Mouse (Mus musculus) hindbrain, postnatal 0 days (tissue): ENCODE results near the gene Ctcfl. TPM values are rescaled to one million over a fixed set of nuclear protein-coding genes. Genes with fewer than 3 reads are reported as not detected.

Experiments
- ATAC-seq: fragments of 200-750 bp; cut with Nextera tagmentation; 2 replicates; pipeline ENCODE4 v1.8.0; 2017; ENCODE audit warnings: mild to moderate bottlenecking, moderate TSS enrichment, moderate library complexity
- DNase-seq: peaks from one replicate; pipeline ENCODE4 v3.0.0-alpha.2; 2015; ENCODE audit warnings: low spot score
- H3K27ac ChIP-seq: fragments of 300-500 bp; sonication (generic); 2 replicates; pipeline ENCODE4 v1.5.1; 2014; ENCODE audit warnings: mild to moderate bottlenecking
- H3K27me3 ChIP-seq: fragments of 300-500 bp; sonication (generic); 2 replicates; pipeline ENCODE4 v1.6.1; 2014; ENCODE audit warnings: low read length, mixed read lengths; ENCODE audit not compliant: insufficient read depth
- H3K36me3 ChIP-seq: fragments of 300-500 bp; sonication (generic); 2 replicates; pipeline ENCODE4 v1.6.1; 2014; ENCODE audit warnings: low read length, mixed read lengths; ENCODE audit not compliant: insufficient read depth
- H3K4me1 ChIP-seq: fragments of 300-500 bp; sonication (generic); 2 replicates; pipeline ENCODE4 v1.6.1; 2014; ENCODE audit warnings: antibody characterized with exemption, low read length, mixed read lengths; ENCODE audit not compliant: insufficient read depth
- H3K4me2 ChIP-seq: fragments of 300-500 bp; sonication (generic); 2 replicates; pipeline ENCODE4 v1.6.1; 2014; ENCODE audit warnings: low read depth, mild to moderate bottlenecking, low read length, moderate library complexity, mixed read lengths
- H3K4me3 ChIP-seq: fragments of 300-500 bp; sonication (generic); 2 replicates; pipeline ENCODE4 v1.5.1; 2014; ENCODE audit warnings: low read length
- H3K9ac ChIP-seq: fragments of 300-500 bp; sonication (generic); replicated peaks from 2 replicates; pipeline ENCODE4 v1.6.1; 2014; ENCODE audit warnings: mild to moderate bottlenecking, low read length, moderate library complexity, mixed read lengths
- H3K9me3 ChIP-seq: fragments of 300-500 bp; sonication (generic); 2 replicates; pipeline ENCODE4 v1.6.1; 2016; ENCODE audit warnings: low read length, mixed read lengths
- CTCF ChIP-seq: IDR thresholded peaks from 2 replicates; pipeline ENCODE4 v1.5.1; 2016; ENCODE audit warnings: antibody characterized with exemption, control low read depth, low read depth
- WGBS: fragments of 180-500 bp; shearing (Covaris S2); extraction: QIAGEN DNeasy Blood & Tissue Kit; methylation state at CpG from one replicate; pipeline ENCODE4 v1.1.7; 2014; 5-methylcytosine and 5-hydroxymethylcytosine counted together
- polyA plus RNA-seq: library from polyadenylated mRNA; unstranded; fragments of >200 nt; fragmentation: Nextera tagmentation; extraction: Ambion mirVana; gene quantifications from 2 replicates; pipeline ENCODE4 v1.2.1, GENCODE M21; 2015
- total RNA-seq: library from RNA; depleted of rRNA; stranded (reverse); fragments of >200 nt; gene quantifications from 2 replicates; pipeline ENCODE4 v1.2.3, GENCODE M21; 2014

Ctcfl gene
- total and polyA plus RNA-seq, 2 experiments from 2014 or later: not detected

- Histone ChIP-seq H3K9ac (no peak overlapping the region), H3K27ac (no peak overlapping the region), H3K4me1 (no peaks in the 10 kb centered on the region), H3K4me3 (no peak overlapping the region), H3K36me3 (no peaks in the 10 kb centered on the region), H3K27me3 (no peaks in the 10 kb centered on the region), H3K9me3 (no peaks in the 10 kb centered on the region), H3K4me2 (no peak overlapping the region)
- no peak for DNase-seq
- TF ChIP-seq CTCF: no peak
- WGBS: 92% methylated on average over 14 of the region's 14 CpGs
- no peak for ATAC-seq
Observed at GRCm38 (mm10) chr2:173154962-173155361, 35.6 kb upstream of the Ctcfl start.

- no peak overlapping the region for H3K9ac ChIP-seq
- ATAC-seq (no peak), DNase-seq (no peak)
- H3K27me3 ChIP-seq: no peaks in the 10 kb centered on the region
- no peak for TF ChIP-seq CTCF
- H3K27ac ChIP-seq: no peak overlapping the region
- H3K4me2 ChIP-seq: no peak overlapping the region
- H3K9me3 ChIP-seq: no peaks in the 10 kb centered on the region
- H3K4me1 ChIP-seq: no peaks in the 10 kb centered on the region
- H3K36me3 ChIP-seq: no peaks in the 10 kb centered on the region
- H3K4me3 ChIP-seq: no peak overlapping the region
- WGBS: 93% methylated on average over 13 of the region's 13 CpGs
Observed at GRCm38 (mm10) chr2:173154513-173154912, 35.2 kb upstream of the Ctcfl start.

GRCm38 (mm10) chr2:173153266-173153665 lies 33.9 kb upstream of the Ctcfl start:
- DNase-seq: no peak
- ATAC-seq: no peak
- TF ChIP-seq CTCF: no peak
- Histone ChIP-seq H3K4me2 (no peak overlapping the region), H3K9ac (no peak overlapping the region), H3K27me3 (no peaks in the 10 kb centered on the region), H3K36me3 (no peaks in the 10 kb centered on the region), H3K4me1 (no peaks in the 10 kb centered on the region), H3K9me3 (no peaks in the 10 kb centered on the region), H3K4me3 (no peak overlapping the region), H3K27ac (no peak overlapping the region)
- WGBS: 89% methylated on average over 10 of the region's 10 CpGs

- 76% methylated on average over 13 of the region's 13 CpGs for whole genome bisulfite sequencing
- Histone ChIP-seq H3K27ac (no peak within 1 kb of the TSS), H3K9ac (no peak within 1 kb of the TSS), H3K36me3 (no peaks in the 10 kb centered on the region), H3K27me3 (no peaks in the 10 kb centered on the region), H3K4me2 (no peak within 1 kb of the TSS), H3K4me3 (no peak within 1 kb of the TSS), H3K9me3 (no peaks in the 10 kb centered on the region), H3K4me1 (no peaks in the 10 kb centered on the region)
- DNase-seq (no peak), ATAC-seq (no peak)
- no peak for TF ChIP-seq CTCF
Observed at GRCm38 (mm10) chr2:173152436-173153151, 33.3 kb upstream of the Ctcfl start, which contains the start of gene Pck1. TSS of gene Pck1 (plus strand) at chr2:173153048.

GRCm38 (mm10) chr2:173151784-173152284 lies 32.5 kb upstream of the Ctcfl start:
- Histone ChIP-seq H3K4me1 (no peaks in the 10 kb centered on the region), H3K27ac (no peak overlapping the region), H3K4me3 (no peak overlapping the region), H3K4me2 (no peak overlapping the region), H3K9me3 (no peaks in the 10 kb centered on the region), H3K36me3 (no peaks in the 10 kb centered on the region), H3K27me3 (no peaks in the 10 kb centered on the region), H3K9ac (no peak overlapping the region)
- TF ChIP-seq CTCF: no peak
- no peak for ATAC-seq
- 90% methylated on average over 7 of the region's 7 CpGs for WGBS
- no peak for DNase-seq

GRCm38 (mm10) chr2:173151352-173151751 lies 32.0 kb upstream of the Ctcfl start:
- H3K9me3 ChIP-seq: no peaks in the 10 kb centered on the region
- ATAC-seq (no peak), DNase-seq (no peak)
- no peak overlapping the region for H3K9ac ChIP-seq
- no peaks in the 10 kb centered on the region for H3K27me3 ChIP-seq
- no peaks in the 10 kb centered on the region for H3K4me1 ChIP-seq
- H3K27ac ChIP-seq: no peak overlapping the region
- WGBS: 85% methylated on average over 5 of the region's 5 CpGs
- H3K36me3 ChIP-seq: no peaks in the 10 kb centered on the region
- H3K4me3 ChIP-seq: no peak overlapping the region
- no peak for TF ChIP-seq CTCF
- no peak overlapping the region for H3K4me2 ChIP-seq

GRCm38 (mm10) chr2:173148001-173148400 lies 28.7 kb upstream of the Ctcfl start:
- DNase-seq (no peak), ATAC-seq (no peak)
- H3K4me1 ChIP-seq: no peaks in the 10 kb centered on the region
- 88% methylated on average over 5 of the region's 5 CpGs for WGBS
- H3K27ac ChIP-seq: no peak overlapping the region
- no peaks in the 10 kb centered on the region for H3K9me3 ChIP-seq
- no peaks in the 10 kb centered on the region for H3K36me3 ChIP-seq
- no peak overlapping the region for H3K4me3 ChIP-seq
- no peak overlapping the region for H3K9ac ChIP-seq
- no peaks in the 10 kb centered on the region for H3K27me3 ChIP-seq
- no peak overlapping the region for H3K4me2 ChIP-seq
- no peak for TF ChIP-seq CTCF
